ENCODE assay signal across 2 mouse cellular contexts in genomic region chr4:124713850-124714249, GRCm38 (mm10). TPM values are rescaled to one million over a fixed set of nuclear protein-coding genes. Genes with fewer than 3 reads are reported as not detected.
"Had no signal": no experiment of that assay in that cellular context is flagged by ENCODE, and none has a peak within 500 bp of the region (broad histone marks: within the 10 kb centered on the region; RNA-seq: fewer than 3 reads in every experiment).

No protein-coding gene starts in this region.

RNA-seq across cellular contexts. Expression of gene Pou3f1, which starts 57.2 kb away (rescaled TPM):
- total RNA-seq: granulocyte monocyte progenitor cell, adult 5-6 weeks; hematopoietic stem cell, adult 5-6 weeks had no signal
